Mouse (Mus musculus): ENCODE results near the gene Unc119b.
"Not testable (repeated sequence)": the region's sequence is repeated elsewhere in the genome, so short reads cannot be mapped to it uniquely, and the experiment has no call there.

Gene Unc119b

DNA sequence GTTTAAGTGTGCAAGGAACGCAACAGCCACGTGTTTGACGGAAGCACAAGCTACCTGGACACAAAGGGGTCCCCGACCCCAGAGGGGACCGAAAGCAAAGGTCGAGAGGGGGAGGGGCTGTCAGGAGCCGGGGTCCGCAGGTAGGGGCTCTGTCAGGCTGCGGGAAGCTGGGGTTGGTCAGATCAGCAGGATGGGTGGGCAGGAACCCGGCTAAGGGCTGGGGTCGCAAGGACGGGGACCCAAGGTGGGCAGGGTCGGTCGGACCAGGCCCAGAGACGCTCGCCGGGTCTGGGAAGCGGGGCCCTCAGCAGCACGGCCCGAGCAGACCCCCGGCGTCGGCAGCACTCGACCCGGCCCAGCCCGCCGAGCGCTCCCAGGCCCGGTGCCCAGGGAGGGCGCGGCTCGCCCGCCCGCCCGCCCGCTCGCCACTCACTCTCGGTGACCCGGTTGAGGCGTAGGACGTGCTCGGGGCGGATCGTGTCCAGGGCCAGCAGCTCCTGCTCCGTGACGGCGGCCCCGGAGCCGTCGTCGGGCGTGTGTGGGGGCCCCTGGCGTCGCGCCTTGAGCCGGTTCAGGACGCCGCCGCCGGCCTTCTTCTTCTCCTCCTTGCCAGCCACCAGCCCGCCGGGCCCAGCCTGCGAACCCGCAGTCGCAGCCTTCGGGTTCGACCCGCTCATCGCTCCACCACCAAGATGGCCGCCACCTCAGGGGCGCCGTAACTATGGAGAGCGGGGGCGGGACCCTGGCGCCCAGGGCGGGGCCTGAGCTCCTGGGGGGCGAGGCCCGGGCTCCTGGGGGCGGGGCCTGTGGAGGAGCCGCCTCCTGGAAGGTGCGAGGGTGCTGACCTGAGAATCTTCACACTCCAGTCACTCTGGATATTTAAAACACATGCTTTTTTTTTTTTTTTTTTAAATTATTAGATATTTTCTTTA is at the start of gene Unc119b:
Gene Unc119b, minus strand, starts transcription at position 742 of the 932 bp plus-strand sequence.
- DNase-seq (ENCODE audit: low read depth) = peak; percentile 91

DNA sequence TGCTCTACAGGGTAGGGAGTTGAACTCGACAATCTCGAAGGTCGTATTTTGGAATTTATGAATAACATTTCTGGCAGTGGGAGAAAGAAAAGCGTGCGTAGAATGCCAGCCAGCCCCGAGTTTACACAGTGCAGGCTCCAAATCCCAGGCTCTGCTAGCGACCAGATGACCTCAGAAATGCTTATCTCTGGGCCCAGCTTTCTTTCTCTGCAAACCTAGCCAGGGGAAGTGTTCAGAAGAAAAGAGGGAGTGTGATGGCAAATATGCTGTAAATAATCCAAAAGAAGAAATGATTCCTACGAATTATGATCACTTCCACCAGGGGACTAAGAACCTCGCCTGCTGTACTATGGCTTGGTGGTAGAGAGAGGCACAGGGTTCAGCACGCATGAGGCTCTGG is 48.7 kb upstream of the Unc119b start:
- no peak for DNase-seq (ENCODE audit: low read depth)

DNA sequence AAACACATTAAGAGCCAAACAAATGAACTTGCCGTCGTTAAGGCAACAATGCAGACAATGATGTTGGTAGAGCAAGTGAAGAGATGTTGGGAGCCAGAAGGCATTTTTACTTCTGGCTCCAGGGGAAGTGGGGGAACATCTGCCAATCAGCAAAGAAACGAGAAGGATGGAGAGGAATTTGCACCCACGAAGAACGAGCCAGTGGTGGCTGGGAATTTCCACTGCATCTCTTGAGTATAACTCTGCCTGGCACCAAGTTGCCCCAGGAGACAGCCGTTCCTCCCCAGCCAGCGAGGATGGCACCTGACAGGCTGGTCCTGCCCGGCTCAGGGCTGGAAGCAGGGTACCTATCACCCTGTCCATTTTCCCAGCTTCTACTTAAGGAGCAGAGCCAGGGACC is 48.1 kb upstream of the Unc119b start:
- no peak for DNase-seq (ENCODE audit: low read depth)

GRCm38 (mm10) chr5:115181248-115181940 is 46.6 kb upstream of the Unc119b start:
- peak; percentile 70 for DNase-seq (ENCODE audit: low read depth)

DNA sequence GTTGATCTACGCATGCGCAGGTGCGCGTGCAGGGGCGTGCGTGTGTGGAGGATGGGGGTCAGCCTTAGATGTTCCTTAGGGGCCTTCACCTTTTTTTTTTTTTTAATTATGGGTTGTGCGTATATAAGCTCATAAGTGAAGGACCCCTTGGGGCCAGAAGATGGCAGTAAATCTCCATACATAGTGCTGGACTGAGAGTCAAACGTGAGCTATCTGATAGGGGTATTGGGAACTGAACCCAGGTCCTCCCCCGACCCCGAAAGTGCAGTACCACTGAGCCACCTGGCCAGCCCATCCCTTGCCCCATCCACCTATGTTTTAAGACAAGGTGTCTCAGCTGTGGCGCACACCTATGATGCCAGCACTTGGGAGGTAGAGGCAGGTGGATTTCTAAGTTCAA is 44.8 kb upstream of the Unc119b start:
- no peak for DNase-seq (ENCODE audit: low read depth)

DNA sequence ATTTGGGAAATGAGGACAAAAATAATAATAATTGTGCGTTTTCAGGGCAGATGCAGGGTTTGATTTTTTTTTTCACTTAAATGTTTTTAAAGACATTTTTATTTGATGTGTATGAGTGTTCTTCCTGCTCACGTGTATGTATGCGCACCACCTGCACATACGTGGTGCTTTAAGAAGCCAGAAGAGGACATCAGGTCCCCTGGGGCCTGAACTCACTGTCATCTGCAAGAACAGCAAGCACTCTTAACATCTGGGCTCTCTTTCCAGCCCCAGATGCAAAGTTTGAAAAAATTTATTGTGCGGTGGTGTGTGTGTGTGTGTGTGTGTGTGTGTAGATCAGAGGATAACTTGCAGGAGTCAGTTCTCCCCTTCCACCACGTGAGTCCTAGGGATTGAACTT is 43.1 kb upstream of the Unc119b start:
- DNase-seq (ENCODE audit: low read depth) = no peak

DNA sequence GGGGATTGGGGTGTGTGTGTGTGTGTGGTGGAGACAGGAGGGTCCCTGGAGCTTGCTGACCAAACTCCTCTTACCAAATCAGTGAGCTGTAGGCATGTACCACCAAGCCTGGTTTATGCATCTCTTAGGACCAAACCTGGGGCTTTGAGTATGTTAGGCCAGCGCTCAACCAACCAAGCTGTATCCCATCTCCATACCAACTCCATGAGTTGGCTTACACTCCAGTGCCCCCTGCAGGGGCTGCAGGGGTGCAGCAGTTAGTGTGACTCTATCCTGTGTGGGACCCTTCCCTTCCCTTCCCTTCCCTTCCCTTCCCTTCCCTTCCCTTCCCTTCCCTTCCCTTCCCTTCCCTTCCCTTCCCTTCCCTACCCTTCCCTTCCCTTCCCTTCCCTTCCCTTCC is 39.8 kb upstream of the Unc119b start:
- DNase-seq (ENCODE audit: low read depth) = peak; percentile 57

DNA sequence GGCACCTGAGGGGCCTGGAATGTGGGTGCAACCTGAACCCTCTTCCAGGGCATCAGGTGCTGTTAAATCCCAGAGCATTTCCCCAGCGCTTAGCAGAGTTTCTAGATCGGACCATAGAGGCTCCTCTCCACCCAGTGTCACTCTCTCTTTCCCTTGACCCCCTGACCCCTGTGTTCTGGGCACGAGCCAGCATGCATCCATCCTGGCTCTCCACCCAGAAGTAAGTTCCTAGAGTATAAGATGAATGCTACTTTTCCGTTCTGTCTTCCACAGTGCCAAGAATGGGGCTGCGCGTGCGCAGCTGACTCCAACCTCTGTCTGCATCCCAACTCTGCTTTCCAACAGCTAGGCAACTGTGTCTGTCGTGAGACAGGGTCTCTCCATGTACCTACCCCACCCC is 35.4 kb upstream of the Unc119b start:
- no peak for DNase-seq (ENCODE audit: low read depth)

DNA sequence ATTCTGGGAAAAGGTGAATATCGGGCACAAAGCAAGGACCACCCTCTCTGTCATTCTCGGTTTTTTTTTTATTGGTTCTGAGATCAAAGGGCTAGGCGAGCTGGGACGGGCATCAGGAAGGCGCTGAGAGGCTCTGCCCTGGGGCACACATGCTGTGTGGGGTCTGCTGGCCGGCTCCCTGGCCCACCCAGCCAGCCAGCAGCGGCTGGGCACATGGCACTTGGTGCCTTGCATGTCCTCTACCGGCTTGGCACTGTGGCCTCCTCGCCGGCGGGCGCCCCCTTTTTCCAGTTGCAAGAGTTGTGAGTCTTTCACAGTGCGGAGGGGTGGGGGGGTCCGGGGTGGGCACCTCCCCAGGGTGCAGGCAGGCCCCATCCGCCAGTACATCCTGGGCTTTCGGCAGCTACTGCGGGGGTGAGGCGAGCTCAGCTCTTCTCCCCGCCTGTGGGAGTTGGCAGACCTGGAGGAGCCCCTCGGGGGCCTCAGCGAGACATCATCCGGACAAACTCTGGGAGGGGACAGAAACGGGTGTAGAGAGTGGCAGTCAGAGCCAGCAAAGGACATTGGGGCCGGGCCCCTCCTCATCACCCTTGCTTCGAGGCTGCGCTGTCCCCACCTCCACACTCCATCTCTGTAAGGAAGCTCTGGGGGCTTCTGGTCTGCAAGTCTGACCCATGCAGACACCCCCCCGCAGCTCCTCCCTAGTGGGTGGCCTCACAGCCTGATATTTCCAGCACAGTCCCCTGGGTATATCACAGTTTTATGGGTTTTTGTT is 34.1 kb upstream of the Unc119b start:
- no peak for DNase-seq (ENCODE audit: low read depth)

- DNase-seq (ENCODE audit: low read depth) = peak; percentile 83
Observed at GRCm38 (mm10) chr5:115167396-115167795, 32.6 kb upstream of the Unc119b start.

DNA sequence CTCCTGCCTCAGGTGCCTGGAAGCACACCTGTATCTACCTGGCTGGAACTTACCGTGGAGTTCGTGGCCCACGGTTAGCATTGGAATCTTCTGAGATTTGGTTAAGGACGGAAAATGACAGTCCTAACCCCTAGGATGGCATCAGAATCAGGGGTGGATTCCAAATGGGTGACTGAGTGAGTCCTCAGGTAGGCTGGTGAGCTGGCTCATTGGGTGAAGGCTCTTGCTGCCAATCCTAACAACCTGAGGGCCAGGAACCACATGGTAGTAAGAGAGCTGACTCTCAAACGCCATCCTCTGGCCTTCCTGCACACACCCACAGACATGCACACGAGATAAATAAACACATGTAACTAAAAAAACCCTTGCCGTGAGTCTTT is 32.0 kb upstream of the Unc119b start:
- DNase-seq (ENCODE audit: low read depth) = no peak

DNA sequence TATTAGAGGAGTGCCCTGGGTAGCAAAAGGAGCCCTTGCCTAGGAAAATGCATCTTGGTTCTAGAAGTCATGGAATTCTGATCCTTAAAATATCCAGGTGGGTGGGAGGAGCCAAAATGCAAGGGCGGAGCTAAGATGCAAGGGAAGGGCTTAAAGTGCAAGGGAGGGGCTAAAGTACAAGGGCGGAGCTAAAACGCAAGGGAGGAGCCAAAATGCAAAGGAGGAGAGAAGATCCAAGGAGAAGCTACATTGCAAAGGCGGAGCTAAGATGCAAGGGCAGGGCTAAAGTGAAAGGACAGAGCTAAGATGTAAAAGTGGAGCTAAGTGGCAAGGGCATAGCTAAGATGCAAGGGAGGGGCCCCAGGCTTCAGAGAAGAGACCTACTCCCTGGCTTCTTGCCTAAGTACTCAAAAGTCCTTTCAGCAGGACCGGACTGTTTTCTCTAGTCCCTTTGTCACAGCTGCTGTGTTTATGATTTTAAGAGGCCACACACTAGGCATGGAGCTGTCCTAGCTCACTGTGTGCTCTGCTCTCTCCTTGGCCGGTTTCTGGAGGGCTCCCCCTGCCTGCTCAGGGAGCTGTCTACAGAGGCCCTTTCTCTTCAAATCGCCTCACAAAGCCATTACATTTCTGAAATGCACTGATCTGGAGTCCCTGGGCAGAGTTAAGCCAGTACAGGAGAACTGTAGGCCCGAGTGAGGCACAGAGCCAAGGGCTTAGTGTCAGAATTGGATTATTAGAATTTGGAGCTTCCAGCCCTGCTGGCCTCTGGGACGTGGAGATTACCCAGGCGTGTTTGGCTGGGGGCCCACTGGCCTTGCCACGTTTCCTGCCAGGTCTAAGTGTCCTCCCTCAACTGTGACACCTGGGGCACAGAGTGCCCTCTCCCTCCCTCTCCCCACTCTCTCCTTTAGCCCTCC is 31.4 kb upstream of the Unc119b start:
- DNase-seq (ENCODE audit: low read depth) = peak; percentile 35

DNA sequence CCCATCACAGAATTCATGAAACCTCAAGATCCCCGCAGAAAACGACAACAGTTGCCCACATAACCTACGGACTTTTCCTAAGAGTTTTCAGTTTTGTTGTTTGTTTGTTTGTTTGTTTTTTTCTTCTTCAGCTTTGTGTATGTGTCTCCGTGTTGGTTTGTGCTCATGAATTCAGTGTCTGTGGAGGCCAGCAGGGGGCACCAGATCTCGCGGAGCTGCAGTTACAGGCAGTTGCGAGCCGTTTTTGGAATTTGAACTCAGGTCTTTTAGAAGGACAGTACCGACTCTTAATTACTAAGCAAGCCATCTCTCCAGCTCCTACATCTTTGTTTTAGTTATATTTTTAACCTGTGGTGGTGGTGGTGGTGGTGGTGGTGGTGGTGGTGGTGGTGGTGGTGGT is 30.6 kb upstream of the Unc119b start:
- peak; percentile 39 for DNase-seq (ENCODE audit: low read depth)

DNA sequence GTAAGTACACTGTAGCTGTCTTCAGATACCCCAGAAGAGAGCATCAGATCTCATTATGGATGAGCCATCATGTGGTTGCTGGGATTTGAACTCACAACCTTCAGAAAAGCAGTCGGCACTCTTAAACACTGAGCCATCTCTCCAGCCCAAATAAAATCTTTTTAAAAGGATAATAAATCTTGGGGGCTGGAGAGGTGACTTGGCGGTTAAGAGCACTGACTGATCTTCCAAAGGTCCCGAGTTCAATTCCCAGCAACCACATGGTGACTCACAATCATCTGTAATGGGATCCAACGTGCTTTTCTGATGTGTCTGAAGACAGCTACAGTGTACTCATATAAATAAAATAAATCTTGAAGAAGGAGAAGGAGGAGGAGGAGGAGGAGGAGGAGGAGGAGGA is 29.7 kb upstream of the Unc119b start:
- DNase-seq (ENCODE audit: low read depth) = not testable (repeated sequence)

DNA sequence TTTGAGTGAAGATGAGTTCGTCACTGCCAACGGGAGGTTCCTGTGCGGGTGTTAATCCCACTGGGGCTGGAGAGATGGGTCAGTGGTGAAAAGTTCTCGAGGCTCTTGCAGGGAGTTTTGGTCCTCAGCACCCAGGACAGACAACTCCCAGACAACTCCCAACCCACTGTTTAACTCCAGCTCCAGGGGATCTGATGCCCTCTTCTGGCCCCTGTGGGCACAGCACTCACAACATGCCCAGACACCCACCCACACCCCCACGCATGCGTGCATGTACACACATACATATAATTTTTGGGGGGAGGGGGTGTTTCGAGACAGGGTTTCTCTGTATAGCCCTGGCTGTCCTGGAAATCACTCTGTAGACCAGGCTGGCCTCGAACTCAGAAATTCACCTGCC is 28.8 kb upstream of the Unc119b start:
- DNase-seq (ENCODE audit: low read depth) = peak; percentile 68

- DNase-seq (ENCODE audit: low read depth) = not testable (repeated sequence)
Observed at GRCm38 (mm10) chr5:115161940-115162279, 27.1 kb upstream of the Unc119b start.

- DNase-seq (ENCODE audit: low read depth) = peak; percentile 41
Observed at GRCm38 (mm10) chr5:115161064-115161939, 26.5 kb upstream of the Unc119b start.

- peak; percentile 57 for DNase-seq (ENCODE audit: low read depth)
Observed at GRCm38 (mm10) chr5:115160655-115161054, 25.9 kb upstream of the Unc119b start.

DNA sequence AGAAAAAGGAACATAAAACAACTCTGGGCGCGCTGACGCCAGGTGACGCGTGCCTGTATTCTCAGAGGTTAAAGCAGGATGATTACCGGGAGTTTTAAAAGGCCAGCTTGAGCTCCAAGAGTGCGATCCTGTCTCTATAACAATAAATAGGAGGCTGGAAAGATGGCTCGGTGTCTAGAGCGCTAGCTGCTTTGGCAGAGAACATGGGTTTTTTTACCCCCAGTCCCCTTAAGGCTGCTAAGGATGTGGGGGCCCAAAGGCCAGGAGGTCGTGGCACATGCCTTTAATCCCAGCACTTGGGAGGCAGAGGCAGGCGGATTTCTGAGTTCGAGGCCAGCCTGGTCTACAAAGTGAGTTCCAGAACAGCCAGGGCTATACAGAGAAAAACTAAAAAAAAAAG is 24.4 kb upstream of the Unc119b start:
- DNase-seq (ENCODE audit: low read depth) = no peak
